ENCODE assay signal across 12 mouse cellular contexts in genomic region chr4:141304223-141304611, GRCm38 (mm10). TPM values are rescaled to one million over a fixed set of nuclear protein-coding genes. Genes with fewer than 3 reads are reported as not detected.
DNase-seq lines count a peak whose midpoint lies in the region; ATAC-seq lines count a peak whose summit lies in the region.
"Had no signal": no experiment of that assay in that cellular context is flagged by ENCODE, and none has a peak within 500 bp of the region (broad histone marks: within the 10 kb centered on the region; RNA-seq: fewer than 3 reads in every experiment).

No protein-coding gene starts in this region.

- peaks cover 11% of the 10 kb centered on the region for H3K36me3 ChIP-seq in kidney, embryonic 14.5 days (ENCODE audit: control insufficient read depth, insufficient read depth, low read length)
- H3K36me3 ChIP-seq in neural tube, embryonic 13.5 days: no peaks in the 10 kb centered on the region
- peaks cover 5% of the 10 kb centered on the region; the same call in 1 of the 2 replicates for H3K36me3 ChIP-seq in intestine, embryonic 15.5 days
- H3K36me3 ChIP-seq: hindbrain, embryonic 15.5 days had no signal

- DNase-seq in kidney, postnatal 4 days: no peak
- DNase-seq in neural tube, embryonic 10.5 days (ENCODE audit: extremely low spot score, low spot score): no peak
- no peak for DNase-seq in urinary bladder, postnatal 25 days (ENCODE audit: low spot score)
- DNase-seq in cerebellum, adult 8-10 months: no peak
- DNase-seq: adrenal gland, postnatal 10 days; cerebellum, adult 2 months had no signal

- H3K27me3 ChIP-seq in kidney, embryonic 14.5 days (ENCODE audit: control insufficient read depth, insufficient read depth, low read length): no peaks in the 10 kb centered on the region
- H3K27me3 ChIP-seq in neural tube, embryonic 13.5 days: peaks cover 51% of the 10 kb centered on the region
- no peaks in the 10 kb centered on the region for H3K27me3 ChIP-seq in intestine, embryonic 15.5 days (replicated peaks)
- H3K27me3 ChIP-seq: Patski had no signal

- no peaks in the 10 kb centered on the region for H3K9me3 ChIP-seq in kidney, embryonic 14.5 days (ENCODE audit: control insufficient read depth, low read length)
- no peaks in the 10 kb centered on the region for H3K9me3 ChIP-seq in neural tube, embryonic 13.5 days
- H3K9me3 ChIP-seq in intestine, embryonic 15.5 days: no peaks in the 10 kb centered on the region
- H3K9me3 ChIP-seq: hindbrain, embryonic 15.5 days; limb, embryonic 12.5 days had no signal

- H3K4me2 ChIP-seq in kidney, embryonic 14.5 days (replicated peaks; ENCODE audit: low read depth, low read length): peak overlapping the region; percentile 84
- peak overlapping the region; percentile 98; the same call in 1 of the 2 replicates for H3K4me2 ChIP-seq in neural tube, embryonic 13.5 days
- peak overlapping the region; percentile 83 for H3K4me2 ChIP-seq in intestine, embryonic 15.5 days (replicated peaks)

- ATAC-seq in kidney, embryonic 14.5 days (ENCODE audit: low FRiP score, low TSS enrichment): no peak
- no peak for ATAC-seq in neural tube, embryonic 13.5 days (ENCODE audit: low read depth)
- no peak for ATAC-seq in intestine, embryonic 15.5 days
- ATAC-seq: Patski had no signal

- H3K4me1 ChIP-seq in kidney, embryonic 14.5 days (ENCODE audit: control insufficient read depth, insufficient read depth, low read length): peaks cover 51% of the 10 kb centered on the region
- H3K4me1 ChIP-seq in neural tube, embryonic 13.5 days (replicated peaks): peaks cover 50% of the 10 kb centered on the region
- H3K4me1 ChIP-seq in intestine, embryonic 15.5 days (replicated peaks): peaks cover 53% of the 10 kb centered on the region

- H3K9ac ChIP-seq in kidney, embryonic 14.5 days (ENCODE audit: low read depth, low read length): no peak overlapping the region
- H3K9ac ChIP-seq in neural tube, embryonic 13.5 days: no peak overlapping the region
- no peak overlapping the region for H3K9ac ChIP-seq in intestine, embryonic 15.5 days
- H3K9ac ChIP-seq: hindbrain, embryonic 15.5 days; limb, embryonic 12.5 days had no signal

- WGBS in kidney, embryonic 14.5 days: 61% methylated on average over 4 of the region's 4 CpGs
- 79% methylated on average over 4 of the region's 4 CpGs for WGBS in neural tube, embryonic 13.5 days
- 76% methylated on average over 4 of the region's 4 CpGs for WGBS in intestine, embryonic 15.5 days

- H3K27ac ChIP-seq in kidney, embryonic 14.5 days (ENCODE audit: low read depth, low read length): peak overlapping the region; percentile 65; the same call in 1 of the 2 replicates
- no peak overlapping the region for H3K27ac ChIP-seq in neural tube, embryonic 13.5 days (replicated peaks)
- no peak overlapping the region for H3K27ac ChIP-seq in intestine, embryonic 15.5 days
- H3K27ac ChIP-seq: hindbrain, embryonic 15.5 days; limb, embryonic 12.5 days had no signal

- H3K4me3 ChIP-seq in kidney, embryonic 14.5 days (ENCODE audit: low read length): peak overlapping the region; percentile 67; the same call in 1 of the 2 replicates
- H3K4me3 ChIP-seq in neural tube, embryonic 13.5 days: no peak overlapping the region
- H3K4me3 ChIP-seq in intestine, embryonic 15.5 days (replicated peaks): peak overlapping the region; percentile 78; the same call in 1 of the 2 replicates
- H3K4me3 ChIP-seq: hindbrain, embryonic 15.5 days; limb, embryonic 12.5 days had no signal

RNA-seq across cellular contexts. Expression of gene Epha2, which starts 3.2 kb away (rescaled TPM):
- 3.7 and 3.9 TPM in 2 replicates for polyA plus RNA-seq in kidney, embryonic 14.5 days (2014; fragmentation: Nextera tagmentation; extraction: Ambion mirVana)
- polyA plus RNA-seq in neural tube, embryonic 13.5 days (2015; fragmentation: Nextera tagmentation; extraction: Ambion mirVana): 1.7 and 2.2 TPM in 2 replicates
- 6.7 and 7.2 TPM in 2 replicates for polyA plus RNA-seq in intestine, embryonic 15.5 days (2015; fragmentation: Nextera tagmentation; extraction: Ambion mirVana)
